Mouse (Mus musculus): ENCODE measurements around the gene Pik3r1. TPM values are rescaled to one million over a fixed set of nuclear protein-coding genes. Genes with fewer than 3 reads are reported as not detected.

The Pik3r1 gene
- polyA plus RNA-seq, 1 experiment = 4.2 TPM

DNA sequence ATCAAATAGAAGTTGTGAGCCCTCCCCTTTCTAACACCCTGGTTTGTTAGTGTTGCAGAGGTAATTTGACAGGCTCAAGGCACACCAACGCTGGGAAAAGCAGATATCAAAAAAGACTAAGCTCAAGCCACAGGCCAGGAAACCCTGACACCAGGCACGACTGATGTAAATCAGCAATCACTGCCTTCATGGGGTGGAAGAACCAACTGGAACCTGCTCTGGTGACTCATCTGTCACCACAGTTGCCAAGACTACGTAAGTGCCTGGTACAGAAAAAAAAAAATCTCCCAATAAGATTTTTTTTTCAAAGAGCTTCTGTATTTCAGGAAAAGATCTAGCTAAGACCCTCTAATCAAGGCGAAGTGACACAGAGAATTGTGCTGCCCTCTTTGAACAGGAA lies 135.2 kb downstream of the Pik3r1 start:
- Histone ChIP-seq H3K4me1 (peaks cover 60% of the 10 kb centered on the region), H3K27me3 (replicated peaks) (no peaks in the 10 kb centered on the region)

DNA sequence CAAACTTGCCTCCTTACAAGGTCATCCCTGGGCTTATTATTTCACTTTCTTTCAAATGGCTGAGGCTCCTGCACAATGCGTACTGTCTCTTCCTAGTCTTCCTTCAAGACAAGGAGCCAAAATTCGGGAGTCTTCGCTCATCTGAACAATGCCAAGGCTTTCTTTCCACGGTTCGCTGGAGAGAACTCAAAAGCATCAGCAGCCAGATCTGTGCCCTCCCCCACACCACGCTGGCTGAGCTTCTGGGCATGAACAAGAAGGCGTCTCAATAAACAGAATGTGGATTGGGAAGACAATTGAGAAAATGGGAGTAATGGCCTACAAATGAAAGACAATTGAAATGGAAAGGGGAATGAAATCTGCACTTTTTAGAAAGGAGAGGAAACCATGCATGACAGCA lies 136.5 kb downstream of the Pik3r1 start:
- Histone ChIP-seq H3K4me3 (replicated peaks) (no peak overlapping the region), H3K27me3 (replicated peaks) (no peaks in the 10 kb centered on the region), H3K36me3 (replicated peaks; ENCODE audit: low read length) (peaks cover 9% of the 10 kb centered on the region), H3K4me1 (peaks cover 68% of the 10 kb centered on the region), H3K9me3 (no peaks in the 10 kb centered on the region)
- no peak for TF ChIP-seq FLI1 (IDR thresholded peaks at IDR 0.05; ENCODE audit: low read length)
- no peak for TF ChIP-seq GATA1 (IDR thresholded peaks at IDR 0.05; ENCODE audit: borderline replicate concordance, low read length)

More for the DNA sequence above, 135.2 kb downstream of the Pik3r1 start:
- H3K4me3 ChIP-seq (replicated peaks) = no peak overlapping the region
- H3K36me3 ChIP-seq (replicated peaks; ENCODE audit: low read length) = peaks cover 4% of the 10 kb centered on the region
- TF ChIP-seq GATA1 (IDR thresholded peaks at IDR 0.05; ENCODE audit: borderline replicate concordance, low read length) (no peak), FLI1 (IDR thresholded peaks at IDR 0.05; ENCODE audit: low read length) (no peak)
- H3K9me3 ChIP-seq = no peaks in the 10 kb centered on the region

Data from megakaryocyte, embryonic 14.5 days (primary cell).